Mouse (Mus musculus) forebrain, embryonic 11.5 days (tissue): Measurements from ENCODE around the gene Enc1. TPM values are rescaled to one million over a fixed set of nuclear protein-coding genes. Genes with fewer than 3 reads are reported as not detected.
"Not testable (repeated sequence)": the region's sequence is repeated elsewhere in the genome, so short reads cannot be mapped to it uniquely, and the experiment has no call there.

Experiments
- ATAC-seq: fragments of 200-750 bp; cut with Nextera tagmentation; replicated peaks from 2 replicates; pipeline ENCODE4 v1.8.0; 2017; ENCODE audit warnings: moderate TSS enrichment; ENCODE audit not compliant: low FRiP score
- DNase-seq: peaks from one replicate; pipeline ENCODE4 v3.0.0-alpha.2; 2017; ENCODE audit warnings: low spot score
- H3K27ac ChIP-seq: fragments of 300-500 bp; sonication (generic); 2 replicates; pipeline ENCODE4 v1.5.1; 2014; ENCODE audit warnings: low read depth, low read length
- H3K27me3 ChIP-seq: fragments of 300-500 bp; sonication (generic); 2 replicates; pipeline ENCODE4 v1.6.1; 2014; ENCODE audit warnings: mild to moderate bottlenecking, low read length, mixed read lengths; ENCODE audit not compliant: control insufficient read depth, insufficient read depth
- H3K36me3 ChIP-seq: fragments of 300-500 bp; sonication (generic); 2 replicates; pipeline ENCODE4 v1.6.1; 2014; ENCODE audit warnings: mild to moderate bottlenecking, low read length, moderate library complexity, mixed read lengths; ENCODE audit not compliant: control insufficient read depth, insufficient read depth
- H3K4me1 ChIP-seq: fragments of 300-500 bp; sonication (generic); replicated peaks from 2 replicates; pipeline ENCODE4 v1.6.1; 2014; ENCODE audit warnings: low read length, mixed read lengths; ENCODE audit not compliant: control insufficient read depth, insufficient read depth
- H3K4me2 ChIP-seq: fragments of 300-500 bp; sonication (generic); 2 replicates; pipeline ENCODE4 v1.6.1; 2014; ENCODE audit warnings: low read depth, mild to moderate bottlenecking, low read length, moderate library complexity, mixed read lengths; ENCODE audit not compliant: severe bottlenecking
- H3K4me3 ChIP-seq: fragments of 300-500 bp; sonication (generic); 2 replicates; pipeline ENCODE4 v1.5.1; 2014; ENCODE audit warnings: low read depth, low read length
- H3K9ac ChIP-seq: fragments of 300-500 bp; sonication (generic); 2 replicates; pipeline ENCODE4 v1.6.1; 2014; ENCODE audit warnings: low read length
- H3K9me3 ChIP-seq: fragments of 300-500 bp; sonication (generic); 2 replicates; pipeline ENCODE4 v1.6.1; 2016; ENCODE audit warnings: low read length, mixed read lengths; ENCODE audit not compliant: control insufficient read depth
- WGBS: fragments of 180-500 bp; shearing (Covaris S2); extraction: QIAGEN DNeasy Blood & Tissue Kit; methylation state at CpG from one replicate; pipeline ENCODE4 v1.1.7; 2014; 5-methylcytosine and 5-hydroxymethylcytosine counted together
- polyA plus RNA-seq: library from polyadenylated mRNA; unstranded; fragments of >200 nt; fragmentation: Nextera tagmentation; extraction: Ambion mirVana; gene quantifications from 2 replicates; pipeline ENCODE4 v1.2.1, GENCODE M21; 2014

Gene Enc1
- polyA plus RNA-seq, 1 experiment from 2014 or later, result 17.9 TPM

DNA sequence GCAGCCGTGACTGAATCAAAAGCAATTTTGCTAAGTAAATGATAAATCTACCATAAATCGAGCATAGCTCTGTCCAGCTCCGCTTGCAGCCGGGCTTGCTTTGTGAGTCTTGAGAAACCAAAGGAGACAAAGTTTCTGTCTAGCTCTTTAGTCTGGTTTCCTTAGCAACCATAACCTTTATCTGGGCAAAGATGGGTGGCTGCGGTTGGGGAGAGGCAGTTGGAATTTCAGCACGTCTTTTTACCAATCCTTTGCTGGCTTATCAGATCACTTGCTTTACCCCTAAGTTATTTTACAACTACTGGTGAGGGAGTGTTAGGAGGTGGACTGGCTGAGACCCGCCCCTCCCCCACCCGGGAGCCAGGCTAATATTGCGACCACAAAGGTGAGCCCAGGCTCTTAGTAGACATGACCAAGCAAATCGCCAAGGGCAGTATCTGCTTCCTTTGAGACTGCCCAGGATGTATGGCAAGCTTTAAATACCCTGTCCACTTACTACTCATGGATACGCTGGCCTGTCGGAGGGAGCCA, 16.0 kb downstream of the Enc1 start:
- 33% methylated on average over 12 of the region's 12 CpGs for WGBS
- no peak overlapping the region for H3K4me2 ChIP-seq
- DNase-seq, result peak; percentile 60
- ATAC-seq, result no peak
- peaks cover 50% of the 10 kb centered on the region for H3K4me1 ChIP-seq
- H3K4me3 ChIP-seq, result no peak overlapping the region
- H3K9me3 ChIP-seq, result no peaks in the 10 kb centered on the region
- peak overlapping the region; percentile 9 for H3K9ac ChIP-seq
- no peaks in the 10 kb centered on the region for H3K36me3 ChIP-seq
- H3K27me3 ChIP-seq, result no peaks in the 10 kb centered on the region
- peak overlapping the region; percentile 82 for H3K27ac ChIP-seq

DNA sequence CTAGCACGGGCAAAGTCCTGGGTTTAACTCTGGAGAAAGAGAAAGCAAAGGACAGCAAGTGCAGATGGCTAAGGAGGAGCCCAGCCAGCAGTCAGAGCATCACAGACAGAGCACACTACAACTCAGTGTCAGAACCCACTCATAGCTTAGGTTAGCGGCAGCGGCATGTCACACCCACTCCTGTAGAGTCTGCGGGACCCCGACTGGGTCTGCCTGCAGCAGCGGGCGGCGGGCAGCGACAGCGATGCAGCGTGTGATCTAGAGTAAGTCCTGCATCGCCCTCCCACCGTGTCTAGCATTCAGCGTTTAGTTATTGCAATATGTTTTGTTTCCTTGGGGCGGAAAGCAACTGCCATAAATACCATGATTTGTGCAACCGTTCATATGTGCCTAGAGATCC, 18.4 kb downstream of the Enc1 start:
- H3K27me3 ChIP-seq, result no peaks in the 10 kb centered on the region
- H3K4me3 ChIP-seq, result no peak overlapping the region
- 66% methylated on average over 16 of the region's 16 CpGs for WGBS
- no peaks in the 10 kb centered on the region for H3K36me3 ChIP-seq
- no peak overlapping the region for H3K4me2 ChIP-seq
- no peaks in the 10 kb centered on the region for H3K9me3 ChIP-seq
- no peak overlapping the region for H3K27ac ChIP-seq
- no peak overlapping the region for H3K9ac ChIP-seq
- DNase-seq (peak; percentile 51), ATAC-seq (no peak)
- H3K4me1 ChIP-seq, result peaks cover 32% of the 10 kb centered on the region

DNA sequence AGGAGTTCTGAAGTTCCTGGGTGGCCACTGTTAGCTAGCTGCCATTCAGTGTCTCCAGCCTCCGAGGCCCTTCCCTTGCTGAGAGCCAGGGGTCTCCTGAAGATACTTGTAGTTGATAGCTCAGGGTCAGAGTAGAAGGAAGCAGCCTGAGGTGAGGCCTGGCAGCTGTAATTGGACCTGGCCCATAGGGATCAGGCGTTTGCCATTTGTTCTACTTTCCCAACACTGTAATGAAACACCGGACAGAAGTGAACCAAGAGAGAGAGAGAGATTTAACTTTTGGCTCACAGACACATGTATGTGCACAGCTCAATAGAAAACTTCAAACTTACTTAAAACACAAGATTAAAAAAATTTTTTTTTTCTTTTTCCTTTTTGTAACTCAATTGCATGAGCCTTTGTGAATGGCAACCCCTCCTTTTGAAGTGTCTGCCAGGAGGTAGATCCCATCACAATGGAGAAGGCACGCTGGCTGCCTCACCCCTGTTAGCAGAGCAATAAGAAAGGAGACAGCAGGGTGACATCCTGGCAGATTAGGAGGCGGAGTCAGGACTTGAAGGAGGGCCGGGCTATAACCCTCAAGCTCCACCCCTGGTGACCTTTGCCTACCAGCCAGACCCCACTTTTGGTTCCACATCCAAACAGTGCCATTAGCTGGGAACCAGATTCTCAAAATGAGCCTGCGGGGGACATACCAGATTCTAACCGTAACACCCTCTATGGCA, 19.7 kb downstream of the Enc1 start:
- H3K36me3 ChIP-seq, result no peaks in the 10 kb centered on the region
- 22% methylated on average over 8 of the region's 8 CpGs for WGBS
- H3K4me3 ChIP-seq, result no peak overlapping the region
- H3K27me3 ChIP-seq, result no peaks in the 10 kb centered on the region
- H3K9me3 ChIP-seq, result no peaks in the 10 kb centered on the region
- H3K4me1 ChIP-seq, result peaks cover 31% of the 10 kb centered on the region
- no peak overlapping the region for H3K4me2 ChIP-seq
- ATAC-seq (no peak; the same call in 1 of the 2 replicates), DNase-seq (peak; percentile 46)
- H3K9ac ChIP-seq, result no peak overlapping the region
- peak overlapping the region; percentile 46; the same call in 1 of the 2 replicates for H3K27ac ChIP-seq

DNA sequence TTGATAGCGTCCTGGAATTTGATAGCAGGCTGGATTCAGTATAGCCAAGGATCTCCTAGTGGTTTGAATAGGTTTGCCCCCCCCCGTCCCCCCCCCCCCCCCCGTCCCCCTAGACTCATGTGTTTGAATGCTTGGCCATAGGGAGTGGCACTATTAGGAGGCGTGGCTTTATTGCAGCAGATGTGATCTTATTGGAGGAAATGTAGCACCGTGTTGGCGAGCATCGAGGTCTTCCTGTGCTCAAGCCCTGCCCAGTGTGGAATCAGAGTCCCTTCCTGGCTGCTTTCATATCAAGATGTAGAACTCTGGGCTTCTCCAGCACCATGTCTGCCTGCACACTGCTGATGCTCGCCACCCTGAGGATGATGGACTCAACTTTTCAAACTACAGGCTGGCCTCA, 20.6 kb downstream of the Enc1 start:
- Histone ChIP-seq H3K36me3 (no peaks in the 10 kb centered on the region), H3K9ac (no peak overlapping the region), H3K4me2 (no peak overlapping the region), H3K27me3 (no peaks in the 10 kb centered on the region), H3K4me1 (peaks cover 24% of the 10 kb centered on the region), H3K9me3 (no peaks in the 10 kb centered on the region), H3K27ac (no peak overlapping the region), H3K4me3 (no peak overlapping the region)
- DNase-seq (peak; percentile 30), ATAC-seq (no peak)
- 70% methylated on average over 6 of the region's 8 CpGs for WGBS

DNA sequence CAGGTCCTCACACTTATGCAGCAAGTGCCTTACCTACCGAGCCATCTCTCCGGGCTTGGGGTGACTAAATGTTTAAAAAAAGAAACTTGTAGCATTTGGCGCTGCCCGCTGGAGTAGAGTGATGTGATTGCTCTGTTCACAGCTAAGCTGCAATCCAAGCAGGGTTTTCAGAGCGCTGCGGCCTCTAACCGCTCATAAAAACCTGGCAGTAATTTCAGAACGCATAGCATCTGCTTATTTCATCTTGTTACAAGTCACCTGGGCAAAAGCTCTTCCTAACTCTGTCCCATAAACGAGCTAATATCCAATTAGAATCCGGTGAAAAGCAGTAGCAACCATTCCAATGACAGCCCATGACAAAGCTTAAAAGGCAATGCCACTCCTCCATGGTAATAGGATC, 21.8 kb downstream of the Enc1 start:
- no peaks in the 10 kb centered on the region for H3K27me3 ChIP-seq
- H3K4me3 ChIP-seq, result no peak overlapping the region
- DNase-seq (peak; percentile 19), ATAC-seq (no peak)
- H3K4me2 ChIP-seq, result no peak overlapping the region
- H3K4me1 ChIP-seq, result peaks cover 16% of the 10 kb centered on the region
- H3K9me3 ChIP-seq, result no peaks in the 10 kb centered on the region
- no peaks in the 10 kb centered on the region for H3K36me3 ChIP-seq
- H3K27ac ChIP-seq, result no peak overlapping the region
- 80% methylated on average over 10 of the region's 10 CpGs for WGBS
- no peak overlapping the region for H3K9ac ChIP-seq

DNA sequence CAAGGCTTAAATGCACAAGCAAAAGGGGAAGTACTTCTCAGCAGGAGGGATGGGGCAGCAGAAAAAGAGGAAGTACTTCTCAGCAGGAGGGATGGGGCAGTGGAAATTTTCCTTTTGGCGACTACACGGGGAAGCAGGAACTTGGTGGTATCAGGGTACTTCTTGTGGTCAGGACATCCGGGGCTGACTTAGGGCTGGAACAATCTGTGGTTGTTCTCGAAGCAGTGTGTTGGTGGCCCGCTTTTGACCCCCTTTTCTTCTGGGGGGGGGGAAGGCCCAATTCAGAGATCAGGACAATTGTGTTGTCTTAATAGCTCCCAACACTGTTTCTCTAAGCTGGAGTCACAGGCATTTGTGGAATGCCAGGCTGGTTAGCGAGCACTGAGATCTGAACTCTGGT, 24.6 kb downstream of the Enc1 start:
- H3K9ac ChIP-seq, H3K36me3 ChIP-seq, H3K27ac ChIP-seq, H3K9me3 ChIP-seq, H3K4me2 ChIP-seq, H3K4me1 ChIP-seq, H3K27me3 ChIP-seq, H3K4me3 ChIP-seq, ATAC-seq: not testable (repeated sequence)
- peak; percentile 25 for DNase-seq
- WGBS, result 92% methylated on average over 6 of the region's 6 CpGs

DNA sequence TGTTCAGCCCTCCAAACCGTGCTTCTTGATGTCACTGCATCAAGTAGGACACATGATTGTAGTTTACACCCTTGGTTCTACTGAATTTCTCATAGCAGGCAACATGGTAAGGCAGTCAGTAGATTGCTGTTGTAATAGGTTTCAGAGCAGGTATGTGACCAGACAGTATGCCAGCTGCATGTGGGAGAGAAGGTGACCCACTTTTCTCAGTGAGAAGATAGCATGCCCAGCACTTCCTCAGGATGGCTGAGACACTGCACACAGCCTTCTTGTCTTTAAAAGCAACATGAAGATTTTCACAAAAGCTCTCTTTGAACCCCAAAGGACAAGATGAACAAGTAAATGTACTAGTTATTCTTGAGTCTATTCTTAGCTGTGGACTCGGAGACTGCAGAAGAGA, 29.8 kb downstream of the Enc1 start:
- H3K27ac ChIP-seq, result no peak overlapping the region
- ATAC-seq (no peak), DNase-seq (peak; percentile 16)
- H3K9ac ChIP-seq, result no peak overlapping the region
- H3K36me3 ChIP-seq, result no peaks in the 10 kb centered on the region
- WGBS, result 91% methylated on average over 2 of the region's 2 CpGs
- no peak overlapping the region for H3K4me3 ChIP-seq
- H3K9me3 ChIP-seq, result no peaks in the 10 kb centered on the region; the same call in 1 of the 2 replicates
- no peak overlapping the region for H3K4me2 ChIP-seq
- no peaks in the 10 kb centered on the region for H3K4me1 ChIP-seq
- no peaks in the 10 kb centered on the region for H3K27me3 ChIP-seq

DNA sequence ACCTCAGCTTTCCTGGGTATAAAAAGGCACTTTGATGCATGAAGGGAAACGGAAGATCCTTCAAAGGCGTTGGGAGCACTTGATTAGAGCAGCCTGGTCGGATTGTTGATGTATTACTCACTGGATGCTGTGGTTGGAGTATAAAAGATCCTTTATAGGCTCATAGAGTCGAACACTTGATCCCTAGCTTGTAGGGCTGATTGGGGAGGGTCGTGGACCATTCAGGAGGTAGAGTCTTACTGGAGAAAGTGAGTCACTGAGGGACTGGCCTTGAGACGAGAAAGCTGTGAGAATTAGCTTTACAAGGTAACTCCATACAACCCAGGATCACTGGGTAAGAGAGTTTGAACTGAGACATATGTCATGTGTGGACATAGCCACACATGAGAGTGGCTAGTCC, 30.7 kb downstream of the Enc1 start:
- Histone ChIP-seq H3K9ac (no peak overlapping the region), H3K27ac (no peak overlapping the region), H3K4me3 (no peak overlapping the region), H3K4me2 (no peak overlapping the region), H3K4me1 (no peaks in the 10 kb centered on the region), H3K36me3 (no peaks in the 10 kb centered on the region), H3K27me3 (no peaks in the 10 kb centered on the region), H3K9me3 (no peaks in the 10 kb centered on the region; the same call in 1 of the 2 replicates)
- peak; percentile 11 for DNase-seq
- WGBS, result 76% methylated on average over 6 of the region's 6 CpGs
- ATAC-seq, result no peak

DNA sequence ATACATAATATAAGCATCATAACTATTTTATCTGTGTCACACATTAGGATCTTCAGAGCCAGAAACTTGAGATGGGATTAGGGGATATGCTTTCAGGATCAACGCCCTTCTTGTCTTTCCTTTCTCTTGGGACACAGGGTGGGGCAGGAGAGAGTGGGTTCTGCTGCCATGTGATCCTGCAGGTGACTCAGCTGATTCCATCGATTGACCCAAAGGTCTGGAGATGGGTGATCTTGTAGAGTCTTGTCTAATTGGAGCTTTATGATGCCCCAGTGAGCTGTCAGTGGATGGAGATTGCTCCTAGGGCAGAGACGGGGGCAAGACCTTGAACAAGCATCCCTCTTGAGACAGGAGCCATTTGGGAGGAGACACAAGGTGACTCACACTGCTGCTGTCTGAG, 33.9 kb downstream of the Enc1 start:
- 74% methylated on average over 3 of the region's 3 CpGs for WGBS
- Histone ChIP-seq H3K9me3 (no peaks in the 10 kb centered on the region), H3K27ac (no peak overlapping the region), H3K4me1 (no peaks in the 10 kb centered on the region), H3K4me3 (no peak overlapping the region), H3K36me3 (no peaks in the 10 kb centered on the region), H3K4me2 (no peak overlapping the region), H3K27me3 (no peaks in the 10 kb centered on the region), H3K9ac (no peak overlapping the region)
- no peak for ATAC-seq
- peak; percentile 25 for DNase-seq
